Mouse (Mus musculus) heart, adult 2 months (tissue): ENCODE measurements around the gene Dbp. TPM values are rescaled to one million over a fixed set of nuclear protein-coding genes. Genes with fewer than 3 reads are reported as not detected.

Experiments
- DNase-seq, 2 experiments: peaks; one replicate each; pipeline ENCODE4 v3.0.0; 2021
- H3K27ac ChIP-seq: fragments of 200-600 bp; 2 replicates; pipeline ENCODE4 v1.8.1; 2022
- H3K27me3 ChIP-seq: fragments of 200-500 bp; 2 replicates; pipeline ENCODE4 v1.6.1; 2012; ENCODE audit warnings: mild to moderate bottlenecking, low read length, inconsistent platforms, mixed read lengths; ENCODE audit not compliant: control insufficient read depth, insufficient read depth
- H3K36me3 ChIP-seq: fragments of 200-500 bp; 2 replicates; pipeline ENCODE4 v1.6.1; 2012; ENCODE audit warnings: low read length, inconsistent platforms; ENCODE audit not compliant: control insufficient read depth, insufficient read depth
- H3K4me1 ChIP-seq: fragments of 200-500 bp; 2 replicates; pipeline ENCODE4 v1.6.1; 2011; ENCODE audit warnings: low read length; ENCODE audit not compliant: control insufficient read depth, insufficient read depth
- H3K4me3 ChIP-seq: fragments of 200-600 bp; 2 replicates; pipeline ENCODE4 v1.8.1; 2022
- H3K79me2 ChIP-seq: fragments of 200-500 bp; replicated peaks from 2 replicates; pipeline ENCODE4 v1.6.1; 2012; ENCODE audit warnings: mild to moderate bottlenecking, inconsistent platforms, low read length, moderate library complexity, mixed read lengths; ENCODE audit not compliant: control insufficient read depth, insufficient read depth
- H3K9ac ChIP-seq: fragments of 200-500 bp; 2 replicates; pipeline ENCODE4 v1.6.1; 2012; ENCODE audit warnings: low read depth, mild to moderate bottlenecking, control low read depth, inconsistent platforms, low read length, mixed read lengths
- CTCF ChIP-seq: fragments of 200-600 bp; IDR thresholded peaks from 2 replicates; pipeline ENCODE4 v1.8.1; 2022; ENCODE audit warnings: antibody characterized with exemption, mild to moderate bottlenecking, moderate library complexity
- EP300 ChIP-seq: fragments of 200-500 bp; IDR thresholded peaks from 2 replicates; pipeline ENCODE4 v1.6.1; 2011; ENCODE audit warnings: low read depth, low read length, control low read depth; ENCODE audit not compliant: insufficient read depth
- POLR2A ChIP-seq: fragments of 200-500 bp; IDR thresholded peaks from 2 replicates; pipeline ENCODE4 v1.6.1; 2011; ENCODE audit warnings: mild to moderate bottlenecking, low read depth, low read length, control low read depth; ENCODE audit not compliant: insufficient read depth
- WGBS: fragments of 180-500 bp; shearing (Covaris S2); methylation state at CpG from one replicate; pipeline ENCODE4 v1.1.7; 2018; 5-methylcytosine and 5-hydroxymethylcytosine counted together
- intact Hi-C: fragments of 180-260 bp; cut with DNase I; formaldehyde crosslinking; loops from one replicate; pipeline ENCODE4 v1.15.1; 2025
- polyA plus RNA-seq: library from polyadenylated mRNA; depleted of rRNA; stranded (reverse); fragments of >200 nt; gene quantifications from 2 replicates; pipeline ENCODE4 v1.2.3, GENCODE M21; 2012
- total RNA-seq, 2 experiments: library from RNA; stranded (reverse); gene quantifications; 2 replicates each; pipeline ENCODE4 v1.2.3; 2021

Dbp gene
- total and polyA plus RNA-seq, 3 experiments, result 6.4 to 134 (median 93.6) TPM

DNA sequence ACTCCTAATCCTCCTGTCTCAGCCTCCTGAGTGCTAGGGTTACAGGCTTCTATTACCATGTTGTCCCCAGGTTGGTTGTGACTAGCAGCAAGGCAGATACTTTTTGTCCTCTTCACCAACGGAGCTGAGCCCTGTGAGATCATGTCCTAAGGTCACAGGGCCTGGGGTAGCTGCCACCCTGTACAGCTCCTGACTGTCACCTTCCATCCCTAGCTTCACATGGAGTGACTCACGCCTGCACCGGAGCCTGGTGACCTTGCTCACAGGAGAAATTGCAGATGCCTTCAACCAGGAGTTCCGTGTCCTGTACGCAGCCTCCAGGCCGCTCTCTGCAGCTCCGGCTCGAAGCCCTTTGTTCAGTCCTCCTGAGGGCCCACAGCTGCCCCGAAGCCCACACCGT is 21.5 kb downstream of the Dbp start:
- no peak overlapping the region for H3K27ac ChIP-seq
- no peak overlapping the region for H3K4me3 ChIP-seq
- H3K36me3 ChIP-seq, result no peaks in the 10 kb centered on the region
- no peaks in the 10 kb centered on the region for H3K79me2 ChIP-seq
- H3K9ac ChIP-seq, result no peak overlapping the region
- DNase-seq, result no peak
- H3K4me1 ChIP-seq, result no peaks in the 10 kb centered on the region
- H3K27me3 ChIP-seq, result no peaks in the 10 kb centered on the region
- intact Hi-C loops, result no loop called here
- WGBS, result 92% methylated on average over 10 of the region's 10 CpGs
- TF ChIP-seq EP300 (no peak), CTCF (no peak), POLR2A (no peak)

- 71% methylated on average over 3 of the region's 3 CpGs for WGBS
- Histone ChIP-seq H3K27me3 (no peaks in the 10 kb centered on the region), H3K79me2 (no peaks in the 10 kb centered on the region), H3K36me3 (no peaks in the 10 kb centered on the region), H3K27ac (no peak overlapping the region), H3K9ac (no peak overlapping the region), H3K4me1 (no peaks in the 10 kb centered on the region), H3K4me3 (no peak overlapping the region)
- no peak for TF ChIP-seq POLR2A
- no peak for TF ChIP-seq EP300
- no peak for TF ChIP-seq CTCF
- intact Hi-C loops, result no loop called here
- no peak for DNase-seq
Observed at GRCm38 (mm10) chr7:45727625-45728024, 22.7 kb downstream of the Dbp start.

GRCm38 (mm10) chr7:45730727-45731431 is 26.0 kb downstream of the Dbp start:
- DNase-seq, result no peak
- no peaks in the 10 kb centered on the region for H3K27me3 ChIP-seq
- no peak overlapping the region for H3K27ac ChIP-seq
- no peaks in the 10 kb centered on the region for H3K36me3 ChIP-seq
- 29% methylated on average over 16 of the region's 16 CpGs for WGBS
- H3K79me2 ChIP-seq, result no peaks in the 10 kb centered on the region
- no peaks in the 10 kb centered on the region for H3K4me1 ChIP-seq
- H3K9ac ChIP-seq, result no peak overlapping the region
- intact Hi-C loops, result no loop called here
- no peak overlapping the region for H3K4me3 ChIP-seq
- TF ChIP-seq POLR2A (no peak), CTCF (peak; percentile 35)

GRCm38 (mm10) chr7:45733477-45733876 is 28.6 kb downstream of the Dbp start:
- Histone ChIP-seq H3K27me3 (no peaks in the 10 kb centered on the region), H3K4me1 (no peaks in the 10 kb centered on the region), H3K27ac (no peak overlapping the region), H3K4me3 (no peak overlapping the region), H3K9ac (no peak overlapping the region), H3K79me2 (no peaks in the 10 kb centered on the region), H3K36me3 (no peaks in the 10 kb centered on the region)
- no peak for DNase-seq
- TF ChIP-seq CTCF (no peak), POLR2A (no peak), EP300 (no peak)
- WGBS, result 66% methylated on average over 5 of the region's 5 CpGs
- intact Hi-C loops, result no loop called here

GRCm38 (mm10) chr7:45739162-45739763 is 34.4 kb downstream of the Dbp start:
- Histone ChIP-seq H3K27ac (no peak overlapping the region), H3K4me1 (no peaks in the 10 kb centered on the region), H3K27me3 (no peaks in the 10 kb centered on the region), H3K4me3 (no peak overlapping the region), H3K36me3 (no peaks in the 10 kb centered on the region), H3K79me2 (no peaks in the 10 kb centered on the region), H3K9ac (no peak overlapping the region)
- WGBS, result 7% methylated on average over 9 of the region's 9 CpGs
- TF ChIP-seq CTCF (peak; percentile 91), EP300 (peak; percentile 72; the same call in 1 of the 2 replicates), POLR2A (no peak)
- DNase-seq, result peak; percentile 73 to 74
- intact Hi-C loops, result loop anchor here (1.0 to 2.0 kb wide), 3 partner anchors 62 to 270 kb away; no protein-coding TSS in a partner anchor

- no peak overlapping the region for H3K4me3 ChIP-seq
- TF ChIP-seq POLR2A (no peak), EP300 (no peak), CTCF (no peak)
- no peaks in the 10 kb centered on the region for H3K79me2 ChIP-seq
- no peak for DNase-seq
- no peaks in the 10 kb centered on the region for H3K27me3 ChIP-seq
- 69% methylated on average over 10 of the region's 10 CpGs for WGBS
- H3K4me1 ChIP-seq, result no peaks in the 10 kb centered on the region
- H3K27ac ChIP-seq, result no peak overlapping the region
- no peak overlapping the region for H3K9ac ChIP-seq
- intact Hi-C loops, result loop anchor here (1.0 to 2.0 kb wide), 3 partner anchors 61 to 269 kb away; no protein-coding TSS in a partner anchor
- H3K36me3 ChIP-seq, result no peaks in the 10 kb centered on the region
Observed at GRCm38 (mm10) chr7:45739820-45740219, 34.9 kb downstream of the Dbp start.
